Mouse (Mus musculus) megakaryocyte, adult 5-6 weeks (primary cell): Measurements from ENCODE around the gene Fat3. TPM values are rescaled to one million over a fixed set of nuclear protein-coding genes. Genes with fewer than 3 reads are reported as not detected.

Experiments
- ATAC-seq: 2 replicates; pipeline ENCODE4 v1.8.0; 2016; ENCODE audit warnings: mild to moderate bottlenecking, inconsistent platforms; ENCODE audit not compliant: poor library complexity, severe bottlenecking
- total RNA-seq, 2 experiments: library from RNA; stranded (forward) in 1 of 2; stranded (reverse) in 1 of 2; fragments of 153-499, 151-499 nt in 1 of 2; fragments of 221-1000, 200-1000 nt in 1 of 2; gene quantifications; 2 replicates each; pipeline versions ENCODE4 v1.2.3 to v1.2.4; 2015 to 2017

Fat3 gene
- total RNA-seq, 2 experiments from 2014 or later: 0.11 TPM; not detected in 1

GRCm38 (mm10) chr9:15957816-15958215 is 543.3 kb downstream of the Fat3 start:
- no peak for ATAC-seq

- ATAC-seq: no peak
Measured at GRCm38 (mm10) chr9:15955147-15955782, 545.8 kb downstream of the Fat3 start.

GRCm38 (mm10) chr9:15954338-15954704 is 546.8 kb downstream of the Fat3 start:
- no peak for ATAC-seq

GRCm38 (mm10) chr9:15953585-15954337 is 547.3 kb downstream of the Fat3 start:
- no peak for ATAC-seq

- ATAC-seq: no peak
Measured at GRCm38 (mm10) chr9:15948086-15948485, 553.0 kb downstream of the Fat3 start.

- ATAC-seq: no peak
Measured at GRCm38 (mm10) chr9:15944182-15944581, 556.9 kb downstream of the Fat3 start.

GRCm38 (mm10) chr9:15943486-15944153 is 557.5 kb downstream of the Fat3 start:
- no peak for ATAC-seq

- no peak for ATAC-seq
Measured at GRCm38 (mm10) chr9:15941818-15942217, 559.3 kb downstream of the Fat3 start.

GRCm38 (mm10) chr9:15940933-15941673 is 560.0 kb downstream of the Fat3 start:
- no peak for ATAC-seq

GRCm38 (mm10) chr9:15939594-15939993 is 561.5 kb downstream of the Fat3 start:
- no peak; the same call in 1 of the 2 replicates for ATAC-seq

- ATAC-seq: no peak
Measured at GRCm38 (mm10) chr9:15937837-15938514, 563.1 kb downstream of the Fat3 start.

GRCm38 (mm10) chr9:15930928-15931443 is 570.1 kb downstream of the Fat3 start:
- no peak for ATAC-seq

- no peak for ATAC-seq
Measured at GRCm38 (mm10) chr9:15928331-15928730, 572.8 kb downstream of the Fat3 start.

- no peak for ATAC-seq
Measured at GRCm38 (mm10) chr9:15927378-15928083, 573.6 kb downstream of the Fat3 start.

- ATAC-seq: no peak
Measured at GRCm38 (mm10) chr9:15925237-15925636, 575.8 kb downstream of the Fat3 start.

- ATAC-seq: no peak
Measured at GRCm38 (mm10) chr9:15920271-15920670, 580.8 kb downstream of the Fat3 start.

GRCm38 (mm10) chr9:15919373-15920005 is 581.6 kb downstream of the Fat3 start:
- ATAC-seq: no peak

GRCm38 (mm10) chr9:15916600-15916999 is 584.5 kb downstream of the Fat3 start:
- no peak for ATAC-seq

- no peak for ATAC-seq
Measured at GRCm38 (mm10) chr9:15912735-15913134, 588.4 kb downstream of the Fat3 start.
